Mouse (Mus musculus) adrenal gland, adult 2 months (tissue): ENCODE data around the gene Cactin. TPM values are rescaled to one million over a fixed set of nuclear protein-coding genes. Genes with fewer than 3 reads are reported as not detected.

Source experiments
- DNase-seq: peaks from one replicate; pipeline ENCODE4 v3.0.0; 2021
- polyA plus RNA-seq: library from polyadenylated mRNA; depleted of rRNA; stranded (reverse); fragments of >200 nt; gene quantifications from 2 replicates; pipeline ENCODE4 v1.2.3, GENCODE M21; 2012
- total RNA-seq, 2 experiments: library from RNA; stranded (reverse); gene quantifications; 2 replicates each; pipeline ENCODE4 v1.2.3; 2021

Gene Cactin
- total and polyA plus RNA-seq, 3 experiments = 32.6 to 40.3 (median 37.4) TPM

DNA sequence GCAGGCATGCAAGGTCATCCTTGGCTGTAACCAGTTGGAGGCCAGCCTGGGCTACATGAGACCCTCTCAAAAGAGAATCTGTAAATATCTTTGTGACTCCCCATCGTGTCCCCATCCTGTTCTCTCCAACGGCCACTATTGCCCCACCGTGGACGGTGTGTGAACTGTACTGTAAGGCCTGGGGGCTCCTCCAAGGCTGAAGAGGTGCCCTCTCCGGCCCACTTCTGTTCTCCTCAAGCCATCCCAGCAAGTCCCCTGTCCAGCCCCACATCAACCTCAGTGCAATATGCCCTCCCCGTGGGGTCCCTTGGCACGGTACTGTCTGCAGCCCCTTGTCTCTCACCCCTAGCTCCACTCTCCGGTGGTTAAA, 1.6 kb upstream of the Cactin start:
- DNase-seq = peak; percentile 54

DNA sequence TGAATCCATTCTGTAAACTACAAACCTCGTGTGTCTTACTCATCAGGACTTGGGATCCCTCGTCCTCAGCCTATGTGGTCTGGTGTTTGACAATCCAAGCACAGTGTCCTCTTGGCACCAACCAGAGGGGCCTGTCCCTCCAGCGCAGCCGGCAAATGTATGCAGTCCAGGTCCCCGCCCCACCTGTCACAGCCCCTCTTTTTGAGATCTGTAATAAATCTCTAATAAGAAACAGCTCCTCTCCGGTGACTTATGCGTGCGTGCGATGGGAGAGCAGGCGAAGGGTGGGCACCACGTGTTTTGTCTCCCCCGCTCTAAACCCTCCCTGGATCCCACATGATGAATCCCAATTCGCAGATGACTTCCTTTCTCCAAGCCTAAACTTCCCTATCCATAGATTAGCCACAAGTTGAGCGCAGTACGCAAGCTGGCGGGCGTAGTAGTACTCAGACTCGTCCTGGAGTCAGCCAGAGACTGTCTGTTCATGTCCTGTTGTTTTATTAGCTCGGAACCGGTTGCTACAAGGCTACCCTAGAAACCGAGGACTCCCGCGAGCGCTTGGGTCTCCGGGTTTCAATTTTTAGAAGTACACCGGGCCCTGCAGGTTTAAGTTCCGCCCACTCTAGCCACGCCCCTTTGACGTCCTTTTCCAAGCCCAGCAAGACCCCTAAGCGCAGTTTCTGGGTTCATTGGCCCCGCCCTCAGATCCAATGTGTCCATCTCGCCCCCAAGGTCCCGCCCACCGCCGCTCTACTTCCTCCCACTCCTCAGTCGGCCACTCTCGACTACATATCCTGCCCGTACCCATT, 958 bp upstream of the Cactin start:
- DNase-seq = peak; percentile 65

DNA sequence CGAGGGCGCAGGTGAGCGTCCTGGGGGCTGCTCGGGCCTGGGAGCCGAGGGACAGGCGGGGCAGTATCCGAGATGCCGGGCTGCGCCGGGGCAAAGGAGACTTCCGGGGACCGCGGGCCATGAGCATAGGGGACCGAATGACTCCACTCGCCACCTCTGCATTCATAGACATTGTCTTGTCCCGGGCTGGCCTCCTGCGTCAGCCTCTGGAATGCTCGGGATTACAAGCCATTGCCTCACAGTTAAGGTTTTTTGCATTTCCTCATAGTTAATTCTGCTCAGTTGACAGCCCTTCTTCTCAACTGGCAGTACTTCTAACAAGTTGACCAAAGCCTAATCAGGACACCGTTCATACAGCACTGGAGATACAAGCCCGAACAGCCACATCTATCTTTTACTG, 533 bp downstream of the Cactin start:
- DNase-seq = no peak

DNA sequence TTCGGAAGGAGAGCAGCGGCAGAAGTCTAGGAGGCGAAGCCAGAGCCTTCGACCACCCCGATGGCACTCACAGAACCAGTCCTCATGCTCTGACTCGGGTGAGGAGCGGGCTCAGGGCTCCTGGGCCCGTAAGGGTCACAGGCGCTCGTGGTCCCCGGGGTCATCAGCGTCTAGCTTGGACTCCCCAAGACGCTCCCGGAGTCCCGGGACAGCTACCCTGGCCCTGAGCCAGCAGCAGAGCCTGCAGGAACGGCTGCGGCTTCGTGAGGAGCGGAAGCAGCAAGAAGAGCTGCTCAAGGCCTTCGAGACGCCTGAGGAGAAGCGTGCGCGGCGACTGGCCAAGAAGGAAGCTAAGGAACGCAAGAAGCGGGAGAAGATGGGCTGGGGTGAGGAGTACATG, 1.5 kb downstream of the Cactin start:
- DNase-seq = no peak

DNA sequence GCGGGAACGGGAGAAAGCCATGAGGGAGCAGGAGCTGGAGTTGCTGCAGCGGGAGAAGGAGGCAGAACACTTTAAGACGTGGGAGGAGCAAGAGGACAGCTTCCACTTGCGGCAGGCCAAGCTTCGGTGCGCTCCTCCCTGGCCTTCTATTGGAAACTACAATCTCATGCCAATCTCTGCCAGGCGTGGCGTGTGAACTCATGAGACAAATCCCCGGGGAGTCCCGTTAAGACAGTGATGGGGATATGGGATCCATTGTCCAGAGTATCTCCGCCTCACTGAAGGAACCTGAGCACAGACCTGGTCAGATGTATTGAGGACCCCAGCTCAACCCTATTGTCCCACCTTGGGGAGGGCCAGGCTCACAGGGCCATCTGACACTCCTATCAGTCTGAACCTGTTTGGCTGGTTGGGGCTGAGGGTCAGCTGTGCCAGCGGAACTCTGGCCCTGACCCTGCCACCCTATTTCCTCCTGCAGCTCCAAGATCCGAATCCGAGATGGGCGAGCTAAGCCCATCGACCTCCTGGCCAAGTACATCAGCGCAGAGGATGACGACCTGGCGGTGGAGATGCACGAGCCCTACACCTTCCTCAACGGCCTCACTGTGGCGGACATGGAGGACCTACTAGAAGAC, 2.4 kb downstream of the Cactin start:
- peak; percentile 8 for DNase-seq

DNA sequence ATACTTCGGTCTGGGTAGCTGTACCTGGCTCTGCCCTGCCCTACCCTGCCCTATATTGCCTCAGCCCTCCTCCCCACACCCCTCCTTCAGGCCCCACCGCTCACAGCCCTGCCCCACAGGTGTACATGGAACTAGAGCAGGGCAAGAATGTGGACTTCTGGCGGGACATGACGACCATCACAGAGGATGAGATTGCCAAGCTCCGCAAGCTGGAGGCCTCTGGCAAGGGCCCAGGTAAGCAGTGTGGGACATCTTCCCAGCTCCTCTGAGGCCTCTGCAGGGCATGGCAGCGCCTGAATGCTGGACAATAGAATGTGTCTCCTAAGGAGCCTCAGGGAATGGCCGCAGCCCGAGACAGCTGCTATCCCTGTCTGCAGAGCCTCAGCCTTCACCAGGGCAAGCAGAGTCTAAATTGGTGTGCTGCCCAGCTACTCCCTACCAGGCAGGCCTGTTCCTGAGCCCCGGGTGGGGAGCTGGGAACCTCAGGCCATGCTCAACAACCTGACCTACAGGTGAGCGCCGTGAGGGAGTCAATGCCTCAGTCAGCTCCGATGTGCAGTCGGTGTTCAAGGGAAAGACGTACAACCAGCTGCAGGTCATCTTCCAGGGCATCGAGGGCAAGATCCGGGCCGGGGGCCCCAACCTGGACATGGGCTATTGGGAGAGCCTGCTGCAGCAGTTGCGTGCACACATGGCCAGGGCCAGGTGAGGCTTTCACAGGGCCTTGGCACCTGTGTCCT, 3.1 kb downstream of the Cactin start:
- no peak for DNase-seq

DNA sequence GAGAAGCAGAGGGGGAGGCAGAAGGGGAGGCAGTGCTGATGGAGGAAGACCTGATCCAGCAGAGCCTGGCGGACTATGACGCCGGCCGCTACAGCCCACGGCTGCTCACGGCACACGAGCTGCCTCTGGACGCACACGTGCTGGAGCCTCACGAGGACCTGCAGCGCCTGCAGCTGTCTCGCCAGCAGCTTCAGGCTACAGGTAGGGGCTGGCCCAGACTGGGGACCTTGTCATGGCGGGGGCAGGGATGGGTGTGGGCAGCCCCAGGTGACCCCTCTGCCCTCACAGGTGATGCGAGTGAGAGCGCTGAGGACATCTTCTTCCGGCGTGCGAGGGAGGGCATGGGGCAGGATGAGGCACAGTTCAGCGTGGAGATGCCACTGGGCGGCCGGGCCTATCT, 4.3 kb downstream of the Cactin start:
- DNase-seq = peak; percentile 11

DNA sequence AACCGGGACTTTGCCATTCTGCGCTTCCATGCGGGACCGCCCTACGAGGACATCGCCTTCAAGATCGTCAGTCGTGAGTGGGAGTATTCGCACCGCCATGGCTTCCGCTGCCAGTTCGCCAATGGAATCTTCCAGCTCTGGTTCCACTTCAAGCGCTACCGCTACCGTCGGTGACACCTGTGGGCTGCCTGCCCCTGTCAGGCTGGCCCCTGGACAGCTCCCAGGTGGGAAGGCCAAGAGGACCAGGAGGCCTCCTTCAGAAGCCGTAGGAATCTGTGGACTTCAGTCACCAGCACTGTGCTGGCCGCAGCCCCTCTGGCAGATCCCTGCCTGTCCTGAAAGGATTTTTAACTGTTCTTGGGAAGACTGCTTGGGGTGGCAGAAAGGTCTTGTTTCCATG, 4.9 kb downstream of the Cactin start:
- no peak for DNase-seq

DNA sequence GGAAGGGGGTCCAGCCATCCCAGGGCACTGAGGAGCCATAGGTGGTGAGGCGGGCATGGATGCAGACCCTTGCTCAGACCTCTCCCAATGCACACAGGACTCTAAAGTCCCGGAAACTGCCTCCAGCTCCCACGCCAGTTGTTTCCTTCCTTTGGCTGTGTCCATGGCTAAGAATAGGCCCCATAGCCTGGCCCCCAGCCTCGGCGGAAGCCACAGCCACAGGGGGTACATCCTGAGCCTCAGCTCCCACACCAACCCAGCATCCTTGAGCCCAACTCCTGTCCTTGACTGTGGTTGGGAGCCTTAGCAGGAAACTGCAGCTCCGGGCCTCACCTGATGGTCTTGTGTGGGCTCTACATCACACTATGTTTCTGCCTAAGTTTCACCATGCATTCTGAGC, 6.0 kb downstream of the Cactin start:
- peak; percentile 73 for DNase-seq

DNA sequence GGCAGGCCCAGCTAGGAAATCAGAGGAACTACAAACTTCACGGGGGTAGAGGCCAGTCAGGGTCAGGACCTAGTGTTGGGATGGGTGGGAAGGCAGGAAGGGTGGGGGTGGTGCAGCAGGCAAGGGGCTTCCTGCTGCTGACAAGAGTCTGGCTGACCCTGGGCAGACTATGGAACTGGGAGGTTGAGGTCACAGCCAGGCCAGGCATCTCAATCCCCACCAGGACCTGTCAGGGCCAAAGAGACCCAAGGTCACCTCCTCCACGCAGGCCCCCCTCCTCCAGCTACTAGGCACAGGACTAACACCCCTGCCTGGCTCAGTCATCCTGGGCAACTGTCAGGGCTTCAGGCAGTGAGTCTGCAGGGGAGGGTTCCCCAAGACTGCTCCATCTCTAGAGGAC, 7.1 kb downstream of the Cactin start:
- DNase-seq = no peak

DNA sequence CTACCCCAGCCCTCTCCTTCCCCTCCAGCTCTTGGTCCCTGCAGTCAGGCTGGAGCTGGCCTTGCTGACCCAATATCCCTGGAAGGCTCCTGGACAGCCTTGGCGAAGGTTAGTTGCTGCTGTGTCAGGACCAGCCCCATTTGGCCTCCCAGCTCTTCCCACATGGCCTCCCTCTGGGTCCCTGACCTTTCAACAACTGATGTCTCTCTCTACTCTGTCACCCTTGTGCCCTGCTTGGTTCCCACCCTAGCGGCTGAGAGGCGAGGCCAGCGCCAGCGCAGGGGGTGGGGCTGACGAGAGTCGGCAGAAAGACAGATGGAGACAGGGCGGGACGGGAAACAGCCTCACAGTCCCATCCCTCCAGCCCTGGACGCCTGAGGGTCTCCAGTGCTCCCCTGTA, 7.5 kb downstream of the Cactin start, which contains the start of gene Tbxa2r:
Gene Tbxa2r (plus strand): TSS at position 346 of the 400 bp plus-strand sequence.
- peak; percentile 96 for DNase-seq

DNA sequence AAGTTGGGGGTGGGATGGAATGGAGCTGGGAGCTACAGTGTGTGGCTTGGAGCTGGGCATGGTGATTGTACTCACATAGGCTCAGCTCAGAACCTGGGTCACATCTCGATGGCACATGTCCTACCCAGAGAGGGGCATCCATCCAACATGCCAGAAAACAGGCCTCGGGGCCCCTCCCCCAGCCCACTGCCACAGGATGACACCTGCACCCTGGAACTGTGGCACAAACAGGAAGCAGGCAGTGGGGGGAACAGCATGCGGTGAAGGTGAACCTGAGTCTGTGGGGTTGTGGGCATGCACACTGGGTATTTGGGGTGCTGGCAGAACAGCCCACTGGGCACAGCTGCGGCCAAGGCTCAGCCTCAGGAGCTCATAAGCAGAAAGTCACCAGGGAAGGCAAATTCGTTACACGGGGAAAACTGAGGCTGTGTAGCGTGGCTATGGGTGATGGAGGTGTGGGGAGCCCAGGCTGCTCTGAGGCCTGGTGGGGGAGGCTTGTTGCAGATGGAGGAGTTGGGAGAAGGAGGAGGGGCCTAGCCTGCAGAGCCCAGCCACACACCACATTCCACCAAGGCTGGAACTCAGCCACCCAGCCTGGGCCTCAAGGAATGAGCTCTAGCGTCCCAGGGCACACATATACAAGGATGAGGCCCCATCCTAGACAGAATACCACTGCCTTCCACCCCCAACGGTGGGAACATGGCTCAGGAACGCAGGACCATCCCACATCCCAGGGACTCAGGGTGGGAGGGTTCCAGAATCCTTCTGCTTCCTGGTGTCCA, 8.5 kb downstream of the Cactin start:
- no peak for DNase-seq

DNA sequence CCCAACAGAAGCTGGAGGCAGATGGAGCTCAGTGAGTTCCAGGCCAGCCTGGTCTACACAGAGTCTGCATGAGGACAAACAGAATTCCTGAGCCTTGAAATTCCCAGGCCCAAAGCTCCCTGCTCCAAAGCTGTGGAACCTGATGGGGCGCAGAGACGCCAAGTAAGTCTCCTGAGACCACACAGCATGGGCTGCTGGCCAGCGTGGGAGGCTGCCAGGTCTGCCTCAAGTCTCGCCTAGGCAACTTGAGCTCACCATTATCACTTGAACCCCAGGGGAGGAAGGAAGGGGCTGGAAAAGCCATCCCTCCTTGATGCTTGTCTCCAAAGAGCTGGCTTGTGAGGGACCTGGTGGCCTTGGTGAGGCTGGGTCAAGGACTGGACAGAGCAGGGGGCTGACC, 9.1 kb downstream of the Cactin start:
- DNase-seq = no peak

DNA sequence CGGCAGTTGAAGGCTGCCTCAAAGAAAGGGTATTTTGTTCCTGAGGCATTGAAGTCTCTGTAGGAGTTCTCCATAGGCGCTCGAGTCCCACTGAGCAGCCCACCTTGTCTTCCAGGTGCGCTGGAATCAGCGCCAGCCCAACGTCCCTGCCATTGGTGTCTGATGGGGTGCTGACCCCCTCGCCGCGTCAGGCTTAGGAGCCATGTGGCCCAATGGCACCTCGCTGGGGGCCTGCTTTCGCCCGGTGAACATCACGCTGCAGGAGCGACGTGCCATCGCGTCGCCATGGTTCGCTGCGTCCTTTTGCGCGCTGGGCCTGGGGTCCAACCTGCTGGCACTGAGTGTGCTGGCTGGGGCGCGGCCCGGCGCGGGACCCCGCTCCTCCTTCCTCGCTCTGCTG, 11.4 kb downstream of the Cactin start:
- DNase-seq = no peak

DNA sequence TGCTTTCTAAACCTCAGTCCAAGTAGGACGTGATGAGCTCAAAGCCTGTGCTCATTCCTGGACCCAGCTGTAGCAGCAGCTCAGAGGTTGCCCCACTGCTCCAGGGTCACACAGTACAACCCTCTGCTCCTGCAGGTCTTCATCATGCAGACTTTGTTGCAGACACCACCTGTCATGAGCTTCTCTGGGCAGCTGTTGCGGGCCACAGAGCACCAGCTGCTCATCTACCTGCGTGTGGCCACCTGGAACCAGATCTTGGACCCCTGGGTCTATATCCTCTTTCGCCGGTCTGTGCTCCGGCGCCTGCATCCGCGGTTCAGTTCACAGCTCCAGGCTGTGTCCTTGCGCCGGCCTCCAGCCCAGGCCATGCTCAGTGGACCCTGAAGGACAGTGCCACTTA, 13.4 kb downstream of the Cactin start:
- DNase-seq = no peak

DNA sequence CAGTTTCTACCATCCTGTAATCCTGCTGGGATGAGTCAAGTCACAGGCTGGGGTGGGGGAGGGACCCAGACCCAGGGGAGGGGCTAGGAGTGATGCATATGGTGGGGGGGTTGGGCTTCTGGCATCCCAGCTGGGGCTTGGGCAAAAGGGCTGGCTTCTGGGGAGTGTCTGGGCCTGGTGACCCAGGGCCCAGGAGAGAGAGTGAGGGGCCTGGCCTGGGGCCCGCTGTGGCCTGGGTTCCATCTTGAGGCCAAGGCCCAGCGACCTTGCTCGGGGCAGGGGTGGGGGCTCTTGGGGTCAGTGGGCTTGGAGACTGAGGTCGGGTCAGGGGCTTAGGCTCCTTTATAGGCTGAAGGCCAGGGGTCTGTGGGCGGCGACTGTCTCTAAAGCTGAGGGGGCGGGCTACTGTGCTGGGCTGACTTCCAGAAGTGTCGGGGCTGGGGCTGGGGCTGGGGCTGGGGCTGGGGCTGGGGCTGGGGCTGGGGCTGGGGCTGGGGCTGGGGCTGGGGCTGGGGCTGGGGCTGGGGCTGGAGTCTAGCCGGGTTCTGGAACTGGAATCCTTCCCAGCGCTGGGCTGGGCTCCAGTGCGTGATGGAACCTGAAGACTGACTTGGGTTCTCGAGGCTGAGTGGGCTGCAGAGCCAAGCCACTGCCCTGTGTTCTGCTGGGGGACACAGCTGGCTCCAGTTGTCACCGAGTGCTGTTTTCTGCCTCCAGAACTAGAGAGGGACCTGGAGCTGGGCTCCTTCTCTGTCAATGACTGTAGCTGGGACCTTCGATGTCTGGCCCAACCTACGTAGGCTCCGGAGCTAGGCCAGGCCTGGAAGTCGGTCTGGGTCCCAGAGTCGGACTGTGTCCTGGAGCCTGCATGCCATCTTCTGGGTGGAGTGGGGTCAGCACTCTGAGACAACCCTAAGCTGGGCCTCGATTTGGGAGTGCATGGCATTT, 14.8 kb downstream of the Cactin start:
- no peak for DNase-seq

DNA sequence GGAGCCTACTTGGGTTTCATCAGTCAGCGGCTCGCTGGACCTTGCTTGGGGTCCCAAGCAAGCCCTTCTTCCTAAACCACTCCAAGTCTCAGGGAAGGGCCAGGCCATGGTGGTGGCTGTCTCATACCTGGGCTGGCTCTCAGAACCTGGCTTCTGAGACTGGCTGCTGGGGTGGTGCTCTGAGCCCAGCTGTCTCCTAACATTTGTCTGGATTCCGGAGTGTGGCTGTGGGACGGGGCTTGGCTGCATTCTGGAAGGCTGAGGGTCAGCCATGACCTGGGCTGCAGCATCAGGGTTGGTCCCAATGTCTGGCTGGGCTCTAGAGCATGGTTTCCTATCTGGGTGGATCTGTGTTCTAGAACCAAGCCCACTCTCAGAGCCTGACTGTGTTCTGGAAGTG, 15.7 kb downstream of the Cactin start:
- DNase-seq = no peak

DNA sequence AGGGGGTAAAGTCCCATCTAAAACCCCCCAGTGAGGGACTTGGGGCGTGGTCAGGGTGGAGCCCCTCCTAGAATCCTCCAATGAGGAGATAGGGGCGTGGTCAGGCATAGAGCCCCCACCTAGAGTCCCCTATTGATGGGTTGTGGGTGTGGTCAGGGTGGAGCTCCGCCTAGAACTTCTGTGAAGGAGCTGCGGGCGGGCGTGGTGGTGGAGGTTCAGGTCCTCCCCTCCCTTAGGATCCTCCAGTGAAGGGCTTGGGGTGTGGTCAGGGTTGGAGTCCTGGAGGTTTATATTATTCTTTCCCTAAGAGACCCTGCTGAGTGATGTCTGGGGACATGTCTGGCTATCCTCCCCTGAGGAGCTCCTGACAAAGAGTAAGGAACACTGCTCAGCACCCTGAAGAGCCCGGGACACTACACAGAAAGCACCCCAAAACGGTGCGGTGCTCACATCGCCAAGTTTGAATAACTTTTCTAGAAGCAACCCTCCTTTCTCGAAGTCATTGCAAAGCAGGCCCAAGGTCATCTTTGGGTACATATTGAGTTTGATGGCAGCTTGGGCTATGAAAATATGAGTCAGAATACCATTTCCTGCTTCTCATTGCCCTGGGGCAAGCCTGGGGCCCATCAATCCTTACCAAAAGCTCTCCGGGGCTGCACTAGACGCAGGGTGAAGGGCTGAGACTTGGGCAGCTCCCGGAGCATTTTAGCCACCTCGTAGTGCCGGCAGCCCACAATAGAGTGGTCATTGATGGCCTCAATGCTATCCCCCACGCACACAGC, 19.8 kb downstream of the Cactin start:
- no peak for DNase-seq

DNA sequence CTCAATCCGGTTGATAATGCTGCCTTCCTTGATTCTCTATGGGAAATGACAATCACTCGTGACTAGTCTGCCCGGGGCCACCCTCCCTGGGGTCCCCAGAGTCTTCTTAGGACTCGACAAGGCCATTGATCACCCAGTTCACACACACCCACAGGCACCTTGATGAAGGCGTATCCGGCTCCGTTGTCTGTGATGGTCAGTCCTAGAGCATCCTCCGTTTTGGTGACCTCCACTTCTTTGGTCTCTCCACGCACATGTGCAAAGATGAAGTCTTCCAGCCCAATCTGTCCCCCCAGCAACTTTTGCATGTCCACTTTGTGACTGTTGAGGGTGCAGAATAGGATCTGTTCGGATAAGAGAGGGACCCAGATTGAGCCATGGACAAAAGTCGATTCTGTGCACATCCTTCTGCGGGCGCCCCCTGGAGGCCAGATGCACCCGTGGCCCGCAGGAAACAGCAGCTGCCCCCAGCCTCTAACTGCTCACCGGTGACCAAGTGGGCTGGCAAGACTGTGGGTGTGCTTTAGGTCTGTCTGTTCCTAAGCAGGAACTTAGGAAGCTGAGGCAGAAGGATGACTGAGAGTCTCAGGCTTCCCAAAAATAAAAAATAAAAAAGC, 20.5 kb downstream of the Cactin start:
- peak; percentile 78 for DNase-seq
